Mouse (Mus musculus) bone marrow, adult 2 months (tissue): Measurements from ENCODE around the gene Thap7. TPM values are rescaled to one million over a fixed set of nuclear protein-coding genes. Genes with fewer than 3 reads are reported as not detected.
"Not testable (repeated sequence)": the region's sequence is repeated elsewhere in the genome, so short reads cannot be mapped to it uniquely, and the experiment has no call there.

ENCODE experiments used
- H3K27ac ChIP-seq: fragments of 200-500 bp; 2 replicates; pipeline ENCODE4 v1.5.1; 2012; ENCODE audit warnings: low read depth, mild to moderate bottlenecking, control low read depth, inconsistent platforms, low read length; ENCODE audit not compliant: control insufficient read depth, poor library complexity, insufficient read depth
- H3K4me1 ChIP-seq: fragments of 200-500 bp; 2 replicates; pipeline ENCODE4 v1.6.1; 2011; ENCODE audit warnings: low read length; ENCODE audit not compliant: control insufficient read depth, insufficient read depth
- H3K4me3 ChIP-seq: fragments of 200-500 bp; replicated peaks from 2 replicates; pipeline ENCODE3; 2011; ENCODE audit warnings: mild to moderate bottlenecking, low read depth, low read length, control low read depth; ENCODE audit not compliant: control insufficient read depth
- CTCF ChIP-seq: fragments of 200-500 bp; IDR thresholded peaks from 2 replicates; pipeline ENCODE4 v1.5.1; 2011; ENCODE audit warnings: low read length, control low read depth; ENCODE audit not compliant: control insufficient read depth, insufficient read depth
- POLR2A ChIP-seq: fragments of 200-500 bp; IDR thresholded peaks from 2 replicates; pipeline ENCODE4 v1.6.1; 2011; ENCODE audit warnings: low read depth, mild to moderate bottlenecking, control low read depth, low read length, borderline replicate concordance; ENCODE audit not compliant: control insufficient read depth
- WGBS: fragments of 180-500 bp; shearing (Covaris S2); methylation state at CpG from one replicate; pipeline ENCODE4 v1.1.7; 2018; 5-methylcytosine and 5-hydroxymethylcytosine counted together
- polyA plus RNA-seq: library from polyadenylated mRNA; stranded (reverse); fragments of >200 nt; gene quantifications from 2 replicates; pipeline ENCODE4 v1.2.4, GENCODE M21; 2011; ENCODE audit warnings: low replicate concordance; ENCODE audit not compliant: missing spikeins, insufficient read depth, insufficient read length

Thap7 gene
- polyA plus RNA-seq, 1 experiment, result 31.8 TPM

GRCm38 (mm10) chr16:17561128-17561750, 30.3 kb upstream of the Thap7 start, which contains the start of gene Lrrc74b:
Gene Lrrc74b, minus strand, starts transcription at chr16:17561247.
- Histone ChIP-seq H3K4me3 (no peak within 1 kb of the TSS), H3K27ac (no peak within 1 kb of the TSS), H3K4me1 (no peaks in the 10 kb centered on the region; the same call in 1 of the 2 replicates)
- no peak for TF ChIP-seq POLR2A
- no peak for TF ChIP-seq CTCF
- WGBS, result 8% methylated on average over 22 of the region's 22 CpGs

GRCm38 (mm10) chr16:17559396-17560027, 28.6 kb upstream of the Thap7 start:
- H3K4me3 ChIP-seq, result no peak overlapping the region
- no peaks in the 10 kb centered on the region; the same call in 1 of the 2 replicates for H3K4me1 ChIP-seq
- no peak overlapping the region for H3K27ac ChIP-seq
- 76% methylated on average over 9 of the region's 9 CpGs for WGBS
- TF ChIP-seq CTCF (no peak), POLR2A (no peak)

GRCm38 (mm10) chr16:17558811-17559210, 27.9 kb upstream of the Thap7 start:
- WGBS, result 4% methylated on average over 5 of the region's 5 CpGs
- Histone ChIP-seq H3K4me3 (no peak overlapping the region), H3K27ac (no peak overlapping the region), H3K4me1 (peaks cover 2% of the 10 kb centered on the region)
- TF ChIP-seq POLR2A (no peak), CTCF (no peak)

- no peak overlapping the region for H3K4me3 ChIP-seq
- H3K4me1 ChIP-seq, result peaks cover 2% of the 10 kb centered on the region
- H3K27ac ChIP-seq, result no peak overlapping the region
- 8% methylated on average over 5 of the region's 5 CpGs for WGBS
- peak; percentile 97 for TF ChIP-seq CTCF
- TF ChIP-seq POLR2A, result no peak
Observed at GRCm38 (mm10) chr16:17557947-17558480, 27.1 kb upstream of the Thap7 start.

- H3K4me1 ChIP-seq, result peaks cover 2% of the 10 kb centered on the region
- no peak overlapping the region for H3K27ac ChIP-seq
- TF ChIP-seq CTCF (no peak), POLR2A (no peak)
- 57% methylated on average over 4 of the region's 4 CpGs for WGBS
- H3K4me3 ChIP-seq, result no peak overlapping the region
Observed at GRCm38 (mm10) chr16:17556907-17557306, 26.0 kb upstream of the Thap7 start.

- Histone ChIP-seq H3K4me1 (peaks cover 2% of the 10 kb centered on the region), H3K27ac (no peak overlapping the region), H3K4me3 (no peak overlapping the region)
- WGBS, result 77% methylated on average over 4 of the region's 4 CpGs
- TF ChIP-seq POLR2A, result no peak
Observed at GRCm38 (mm10) chr16:17556180-17556579, 25.2 kb upstream of the Thap7 start.

- not testable (repeated sequence) for H3K4me3 ChIP-seq, H3K27ac ChIP-seq, H3K4me1 ChIP-seq
- 54% methylated on average over 4 of the region's 4 CpGs for WGBS
Observed at GRCm38 (mm10) chr16:17554702-17555101, 23.8 kb upstream of the Thap7 start.

- H3K4me3 ChIP-seq, result peak overlapping the region; percentile 46
- TF ChIP-seq CTCF (no peak), POLR2A (no peak)
- 13% methylated on average over 18 of the region's 18 CpGs for whole genome bisulfite sequencing
- peaks cover 2% of the 10 kb centered on the region for H3K4me1 ChIP-seq
- H3K27ac ChIP-seq, result peak overlapping the region; percentile 29; the same call in 1 of the 2 replicates
Observed at GRCm38 (mm10) chr16:17553910-17554685, 23.2 kb upstream of the Thap7 start.

- 77% methylated on average over 7 of the region's 7 CpGs for WGBS
- no peak for TF ChIP-seq POLR2A
- no peak for TF ChIP-seq CTCF
- H3K27ac ChIP-seq, result no peak overlapping the region
- no peak overlapping the region for H3K4me3 ChIP-seq
- peaks cover 2% of the 10 kb centered on the region for H3K4me1 ChIP-seq
Observed at GRCm38 (mm10) chr16:17552837-17553236, 21.9 kb upstream of the Thap7 start.
